Mouse (Mus musculus) embryonic facial prominence, embryonic 10.5 days (tissue): ENCODE data around the gene Pde5a. TPM values are rescaled to one million over a fixed set of nuclear protein-coding genes. Genes with fewer than 3 reads are reported as not detected.

Source experiments
- DNase-seq: peaks from one replicate; pipeline ENCODE4 v3.0.0-alpha.2; 2017; ENCODE audit warnings: low spot score
- H3K27ac ChIP-seq: fragments of 300-500 bp; sonication (generic); replicated peaks from 2 replicates; pipeline ENCODE4 v1.5.1; 2016; ENCODE audit warnings: mild to moderate bottlenecking
- H3K27me3 ChIP-seq: fragments of 300-500 bp; sonication (generic); replicated peaks from 2 replicates; pipeline ENCODE4 v1.6.1; 2016; ENCODE audit warnings: low read depth, mild to moderate bottlenecking; ENCODE audit not compliant: poor library complexity, severe bottlenecking
- H3K36me3 ChIP-seq: fragments of 300-500 bp; sonication (generic); replicated peaks from 2 replicates; pipeline ENCODE4 v1.6.1; 2016; ENCODE audit warnings: mild to moderate bottlenecking, moderate library complexity
- H3K4me1 ChIP-seq: fragments of 300-500 bp; sonication (generic); 2 replicates; pipeline ENCODE4 v1.6.1; 2016
- H3K4me3 ChIP-seq: fragments of 300-500 bp; sonication (generic); 2 replicates; pipeline ENCODE4 v1.5.1; 2016; ENCODE audit warnings: mild to moderate bottlenecking, moderate library complexity
- H3K9me3 ChIP-seq: fragments of 300-500 bp; sonication (generic); 2 replicates; pipeline ENCODE4 v1.6.1; 2016; ENCODE audit warnings: mild to moderate bottlenecking
- WGBS: fragments of 180-500 bp; shearing (Covaris S2); methylation state at CpG from one replicate; pipeline ENCODE4 v1.1.7; 2016; 5-methylcytosine and 5-hydroxymethylcytosine counted together
- polyA plus RNA-seq: library from polyadenylated mRNA; unstranded; fragments of >200 nt; fragmentation: Nextera tagmentation; extraction: Ambion mirVana; gene quantifications from 2 replicates; pipeline ENCODE4 v1.2.1, GENCODE M21; 2016

Pde5a gene
- 3.2 and 3.8 TPM in 2 replicates for polyA plus RNA-seq

GRCm38 (mm10) chr3:122728852-122729600 is at the start of gene Pde5a:
Pde5a (plus strand) TSS chr3:122728947.
- DNase-seq: peak; percentile 90
- Histone ChIP-seq H3K4me3 (peak within 1 kb of the TSS; percentile 75), H3K4me1 (peaks cover 20% of the 10 kb centered on the region), H3K9me3 (no peaks in the 10 kb centered on the region), H3K27me3 (peaks cover 14% of the 10 kb centered on the region), H3K36me3 (no peaks in the 10 kb centered on the region), H3K27ac (peak within 1 kb of the TSS; percentile 92)
- under 1% methylated on average over 49 of the region's 49 CpGs for WGBS

- H3K27me3 ChIP-seq: no peaks in the 10 kb centered on the region
- H3K9me3 ChIP-seq: peaks cover 6% of the 10 kb centered on the region; the same call in 1 of the 2 replicates
- DNase-seq: no peak
- no peak overlapping the region for H3K4me3 ChIP-seq
- H3K36me3 ChIP-seq: no peaks in the 10 kb centered on the region
- WGBS: 92% methylated on average over 3 of the region's 3 CpGs
- no peak overlapping the region for H3K27ac ChIP-seq
- H3K4me1 ChIP-seq: no peaks in the 10 kb centered on the region
Measured at GRCm38 (mm10) chr3:122680851-122681250, 47.9 kb upstream of the Pde5a start.

- DNase-seq: no peak
- peaks cover 6% of the 10 kb centered on the region; the same call in 1 of the 2 replicates for H3K9me3 ChIP-seq
- no peaks in the 10 kb centered on the region for H3K36me3 ChIP-seq
- no peaks in the 10 kb centered on the region for H3K27me3 ChIP-seq
- H3K27ac ChIP-seq: no peak overlapping the region
- H3K4me3 ChIP-seq: no peak overlapping the region
- 83% methylated on average over 4 of the region's 4 CpGs for WGBS
- H3K4me1 ChIP-seq: no peaks in the 10 kb centered on the region
Measured at GRCm38 (mm10) chr3:122682352-122682751, 46.4 kb upstream of the Pde5a start.

- no peak for DNase-seq
- Histone ChIP-seq H3K4me3 (no peak overlapping the region), H3K36me3 (no peaks in the 10 kb centered on the region), H3K9me3 (no peaks in the 10 kb centered on the region), H3K27me3 (no peaks in the 10 kb centered on the region), H3K4me1 (no peaks in the 10 kb centered on the region), H3K27ac (no peak overlapping the region)
- 90% methylated on average over 7 of the region's 7 CpGs for WGBS
Measured at GRCm38 (mm10) chr3:122684832-122685231, 43.9 kb upstream of the Pde5a start.

- 90% methylated on average over 3 of the region's 3 CpGs for WGBS
- no peaks in the 10 kb centered on the region for H3K4me1 ChIP-seq
- H3K4me3 ChIP-seq: no peak overlapping the region
- H3K9me3 ChIP-seq: no peaks in the 10 kb centered on the region
- no peaks in the 10 kb centered on the region for H3K27me3 ChIP-seq
- H3K36me3 ChIP-seq: no peaks in the 10 kb centered on the region
- H3K27ac ChIP-seq: no peak overlapping the region
- no peak for DNase-seq
Measured at GRCm38 (mm10) chr3:122693039-122693438, 35.7 kb upstream of the Pde5a start.

GRCm38 (mm10) chr3:122695870-122696269 is 32.9 kb upstream of the Pde5a start:
- no peaks in the 10 kb centered on the region for H3K36me3 ChIP-seq
- no peak overlapping the region for H3K27ac ChIP-seq
- H3K9me3 ChIP-seq: no peaks in the 10 kb centered on the region
- no peak for DNase-seq
- 72% methylated on average over 3 of the region's 3 CpGs for WGBS
- H3K4me3 ChIP-seq: no peak overlapping the region
- H3K27me3 ChIP-seq: no peaks in the 10 kb centered on the region
- no peaks in the 10 kb centered on the region for H3K4me1 ChIP-seq

GRCm38 (mm10) chr3:122696672-122697071 is 32.1 kb upstream of the Pde5a start:
- Histone ChIP-seq H3K27me3 (no peaks in the 10 kb centered on the region), H3K4me1 (no peaks in the 10 kb centered on the region), H3K9me3 (no peaks in the 10 kb centered on the region), H3K4me3 (no peak overlapping the region), H3K36me3 (no peaks in the 10 kb centered on the region), H3K27ac (no peak overlapping the region)
- 82% methylated on average over 4 of the region's 4 CpGs for WGBS
- no peak for DNase-seq

- peak; percentile 14 for DNase-seq
- H3K4me3 ChIP-seq: no peak overlapping the region
- no peaks in the 10 kb centered on the region for H3K36me3 ChIP-seq
- no peak overlapping the region for H3K27ac ChIP-seq
- 33% methylated on average over 6 of the region's 6 CpGs for WGBS
- H3K9me3 ChIP-seq: no peaks in the 10 kb centered on the region
- H3K27me3 ChIP-seq: no peaks in the 10 kb centered on the region
- H3K4me1 ChIP-seq: no peaks in the 10 kb centered on the region
Measured at GRCm38 (mm10) chr3:122704209-122704608, 24.5 kb upstream of the Pde5a start.

- no peak for DNase-seq
- H3K4me3 ChIP-seq: no peak overlapping the region
- H3K4me1 ChIP-seq: no peaks in the 10 kb centered on the region
- WGBS: 90% methylated on average over 7 of the region's 7 CpGs
- no peaks in the 10 kb centered on the region for H3K9me3 ChIP-seq
- no peaks in the 10 kb centered on the region for H3K36me3 ChIP-seq
- no peaks in the 10 kb centered on the region for H3K27me3 ChIP-seq
- H3K27ac ChIP-seq: no peak overlapping the region
Measured at GRCm38 (mm10) chr3:122705246-122705645, 23.5 kb upstream of the Pde5a start.

GRCm38 (mm10) chr3:122708485-122708884 is 20.3 kb upstream of the Pde5a start:
- H3K27me3 ChIP-seq: no peaks in the 10 kb centered on the region
- no peaks in the 10 kb centered on the region for H3K36me3 ChIP-seq
- H3K27ac ChIP-seq: no peak overlapping the region
- WGBS: 86% methylated on average over 6 of the region's 6 CpGs
- H3K4me3 ChIP-seq: no peak overlapping the region
- no peak for DNase-seq
- H3K4me1 ChIP-seq: no peaks in the 10 kb centered on the region
- H3K9me3 ChIP-seq: no peaks in the 10 kb centered on the region

- no peaks in the 10 kb centered on the region for H3K4me1 ChIP-seq
- H3K9me3 ChIP-seq: no peaks in the 10 kb centered on the region
- DNase-seq: no peak
- H3K4me3 ChIP-seq: no peak overlapping the region
- no peaks in the 10 kb centered on the region for H3K36me3 ChIP-seq
- no peaks in the 10 kb centered on the region for H3K27me3 ChIP-seq
- no peak overlapping the region for H3K27ac ChIP-seq
- 87% methylated on average over 3 of the region's 3 CpGs for WGBS
Measured at GRCm38 (mm10) chr3:122710141-122710540, 18.6 kb upstream of the Pde5a start.

- no peak for DNase-seq
- no peak overlapping the region for H3K27ac ChIP-seq
Measured at GRCm38 (mm10) chr3:122718631-122719030, 10.1 kb upstream of the Pde5a start.

GRCm38 (mm10) chr3:122721522-122721921 is 7.2 kb upstream of the Pde5a start:
- 86% methylated on average over 9 of the region's 9 CpGs for WGBS
- Histone ChIP-seq H3K4me3 (no peak overlapping the region), H3K9me3 (no peaks in the 10 kb centered on the region), H3K27ac (no peak overlapping the region), H3K36me3 (no peaks in the 10 kb centered on the region), H3K27me3 (no peaks in the 10 kb centered on the region), H3K4me1 (no peaks in the 10 kb centered on the region)
- DNase-seq: no peak

More at GRCm38 (mm10) chr3:122718631-122719030, 10.1 kb upstream of the Pde5a start:
- WGBS: 82% methylated on average over 2 of the region's 2 CpGs
- Histone ChIP-seq H3K4me3 (no peak overlapping the region), H3K36me3 (no peaks in the 10 kb centered on the region), H3K27me3 (no peaks in the 10 kb centered on the region), H3K4me1 (no peaks in the 10 kb centered on the region), H3K9me3 (no peaks in the 10 kb centered on the region)
